Mouse (Mus musculus): Measurements from ENCODE around the gene Pde11a.

Gene Pde11a

GRCm38 (mm10) chr2:76158973-76159372 lies 179.6 kb downstream of the Pde11a start:
- DNase-seq (ENCODE audit: low spot score): no peak

GRCm38 (mm10) chr2:76141136-76141535 lies 197.4 kb downstream of the Pde11a start:
- no peak for DNase-seq (ENCODE audit: low spot score)

GRCm38 (mm10) chr2:76132983-76133382 lies 205.6 kb downstream of the Pde11a start:
- DNase-seq (ENCODE audit: low spot score): no peak

- no peak for DNase-seq (ENCODE audit: low spot score)
Observed at GRCm38 (mm10) chr2:76129933-76130627, 208.5 kb downstream of the Pde11a start.

GRCm38 (mm10) chr2:76129058-76129437 lies 209.5 kb downstream of the Pde11a start:
- no peak for DNase-seq (ENCODE audit: low spot score)

GRCm38 (mm10) chr2:76128105-76129057 lies 210.2 kb downstream of the Pde11a start:
- no peak for DNase-seq (ENCODE audit: low spot score)

- no peak for DNase-seq (ENCODE audit: low spot score)
Observed at GRCm38 (mm10) chr2:76126651-76127050, 211.9 kb downstream of the Pde11a start.

- DNase-seq (ENCODE audit: low spot score): no peak
Observed at GRCm38 (mm10) chr2:76124821-76125220, 213.8 kb downstream of the Pde11a start.

GRCm38 (mm10) chr2:76122167-76122566 lies 216.4 kb downstream of the Pde11a start:
- DNase-seq (ENCODE audit: low spot score): no peak

- DNase-seq (ENCODE audit: low spot score): no peak
Observed at GRCm38 (mm10) chr2:76119848-76120247, 218.7 kb downstream of the Pde11a start.

- DNase-seq (ENCODE audit: low spot score): no peak
Observed at GRCm38 (mm10) chr2:76118491-76118890, 220.1 kb downstream of the Pde11a start.

- no peak for DNase-seq (ENCODE audit: low spot score)
Observed at GRCm38 (mm10) chr2:76117219-76117618, 221.4 kb downstream of the Pde11a start.

- DNase-seq (ENCODE audit: low spot score): no peak
Observed at GRCm38 (mm10) chr2:76115696-76116095, 222.9 kb downstream of the Pde11a start.

GRCm38 (mm10) chr2:76114734-76115133 lies 223.8 kb downstream of the Pde11a start:
- DNase-seq (ENCODE audit: low spot score): no peak

- no peak for DNase-seq (ENCODE audit: low spot score)
Observed at GRCm38 (mm10) chr2:76109653-76110052, 228.9 kb downstream of the Pde11a start.

- no peak for DNase-seq (ENCODE audit: low spot score)
Observed at GRCm38 (mm10) chr2:76101889-76102602, 236.5 kb downstream of the Pde11a start.

- no peak for DNase-seq (ENCODE audit: low spot score)
Observed at GRCm38 (mm10) chr2:76100597-76100996, 238.0 kb downstream of the Pde11a start.

- no peak for DNase-seq (ENCODE audit: low spot score)
Observed at GRCm38 (mm10) chr2:76099726-76100347, 238.7 kb downstream of the Pde11a start.

GRCm38 (mm10) chr2:76098381-76098780 lies 240.2 kb downstream of the Pde11a start:
- DNase-seq (ENCODE audit: low spot score): no peak

- no peak for DNase-seq (ENCODE audit: low spot score)
Observed at GRCm38 (mm10) chr2:76097847-76098246, 240.7 kb downstream of the Pde11a start.

- no peak for DNase-seq (ENCODE audit: low spot score)
Observed at GRCm38 (mm10) chr2:76097284-76097683, 241.3 kb downstream of the Pde11a start.

- no peak for DNase-seq (ENCODE audit: low spot score)
Observed at GRCm38 (mm10) chr2:76095861-76096260, 242.7 kb downstream of the Pde11a start.
